Mouse (Mus musculus) G1E (cell line): ENCODE results near the gene Fank1.

Source experiments
- CTCF ChIP-seq: IDR thresholded peaks from 2 replicates; pipeline ENCODE4 v1.5.1; 2012; ENCODE audit warnings: low read depth, low read length, inconsistent platforms, mixed read lengths
- GATA1 ChIP-seq: IDR thresholded peaks from 2 replicates; pipeline ENCODE4 v1.6.1; 2012; ENCODE audit warnings: borderline replicate concordance, low read length, inconsistent platforms, mixed read lengths
- GATA2 ChIP-seq: IDR thresholded peaks from 2 replicates; pipeline ENCODE4 v1.6.1; 2012; ENCODE audit warnings: low read depth, low read length, inconsistent platforms, borderline replicate concordance
- POLR2AphosphoS5 ChIP-seq: IDR thresholded peaks from 2 replicates; pipeline ENCODE4 v1.6.1; 2012; ENCODE audit warnings: low read depth, low read length, inconsistent platforms; ENCODE audit not compliant: insufficient replicate concordance
- TAL1 ChIP-seq: conservative IDR thresholded peaks from 2 replicates; pipeline ENCODE4 v1.6.1; 2012; ENCODE audit warnings: low read depth, low read length, inconsistent platforms, mixed read lengths

- TF ChIP-seq CTCF: no peak
- TF ChIP-seq GATA2: no peak
- no peak for TF ChIP-seq GATA1
- TF ChIP-seq POLR2AphosphoS5: no peak
- no peak for TF ChIP-seq TAL1
Measured at GRCm38 (mm10) chr7:133730324-133731191, 46.1 kb upstream of the Fank1 start.
